Mouse (Mus musculus) left cerebral cortex, postnatal 4 days (tissue): ENCODE measurements around the gene Sec22a. TPM values are rescaled to one million over a fixed set of nuclear protein-coding genes. Genes with fewer than 3 reads are reported as not detected.
A peak's percentile ranks its signal among the peaks of the same experiment; 100 is the strongest.

Experiments used
- DNase-seq: peaks from one replicate; pipeline ENCODE4 v3.0.0-alpha.2; 2022
- intact Hi-C: fragments of 180-260 bp; cut with DNase I; formaldehyde crosslinking; loops from one replicate; pipeline ENCODE4 v1.15.1; 2025
- total RNA-seq, 2 experiments: library from RNA; stranded (reverse); gene quantifications; 2 replicates each; pipeline ENCODE4 v1.2.3; 2021

Sec22a gene
- total RNA-seq, 2 experiments from 2014 or later = 23.3 to 23.5 TPM

GRCm38 (mm10) chr16:35311586-35311985 lies 52.1 kb downstream of the Sec22a start:
- DNase-seq = no peak
- intact Hi-C loops = no loop called here

GRCm38 (mm10) chr16:35310551-35311110 lies 53.1 kb downstream of the Sec22a start:
- DNase-seq = no peak
- intact Hi-C loops = no loop called here

DNA sequence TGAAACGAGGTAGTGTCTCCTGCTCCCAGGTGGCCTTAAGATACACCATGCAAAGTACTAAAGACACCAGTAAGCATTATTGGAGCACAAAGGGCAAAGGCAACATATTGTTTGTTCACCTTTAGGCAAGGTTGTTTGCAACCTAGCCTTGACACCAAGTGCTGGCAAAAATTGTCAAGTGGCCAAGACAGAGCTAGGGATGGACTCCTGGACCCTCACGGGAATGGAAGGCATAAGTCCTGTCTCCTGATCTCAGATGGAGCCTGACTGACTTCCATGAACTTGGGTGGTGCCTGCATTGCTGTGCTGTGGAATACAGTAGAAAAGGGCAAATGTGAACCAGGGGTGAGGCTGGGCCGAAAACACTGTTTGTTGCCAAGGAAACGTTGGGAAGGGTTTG lies 54.1 kb downstream of the Sec22a start:
- intact Hi-C loops = no loop called here
- no peak for DNase-seq

GRCm38 (mm10) chr16:35308486-35309143 lies 55.1 kb downstream of the Sec22a start:
- no peak for DNase-seq
- intact Hi-C loops = no loop called here

GRCm38 (mm10) chr16:35308016-35308415 lies 55.7 kb downstream of the Sec22a start:
- no peak for DNase-seq
- intact Hi-C loops = no loop called here

- DNase-seq = no peak
Measured at GRCm38 (mm10) chr16:35307331-35307730, 56.4 kb downstream of the Sec22a start.

DNA sequence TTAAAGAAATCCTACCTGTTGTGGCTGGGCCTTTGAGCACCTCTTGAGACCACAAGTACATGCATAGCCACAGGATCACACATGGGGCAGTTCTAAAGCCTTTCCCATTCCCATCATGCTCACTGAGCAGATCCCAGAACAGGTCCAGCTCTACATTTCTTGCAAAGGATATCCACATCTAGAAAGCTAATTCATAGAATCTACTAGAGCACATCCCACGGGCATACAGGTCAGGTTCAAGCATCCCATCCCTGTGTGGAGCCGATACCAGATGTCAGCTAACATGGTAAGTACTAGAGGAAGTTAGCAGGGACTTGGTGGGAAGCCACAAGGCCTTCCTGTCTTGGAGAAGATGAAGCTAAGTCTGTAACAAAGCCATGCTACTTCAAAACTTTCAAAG lies 57.1 kb downstream of the Sec22a start:
- no peak for DNase-seq

More at GRCm38 (mm10) chr16:35307331-35307730, 56.4 kb downstream of the Sec22a start:
- intact Hi-C loops = no loop called here

DNA sequence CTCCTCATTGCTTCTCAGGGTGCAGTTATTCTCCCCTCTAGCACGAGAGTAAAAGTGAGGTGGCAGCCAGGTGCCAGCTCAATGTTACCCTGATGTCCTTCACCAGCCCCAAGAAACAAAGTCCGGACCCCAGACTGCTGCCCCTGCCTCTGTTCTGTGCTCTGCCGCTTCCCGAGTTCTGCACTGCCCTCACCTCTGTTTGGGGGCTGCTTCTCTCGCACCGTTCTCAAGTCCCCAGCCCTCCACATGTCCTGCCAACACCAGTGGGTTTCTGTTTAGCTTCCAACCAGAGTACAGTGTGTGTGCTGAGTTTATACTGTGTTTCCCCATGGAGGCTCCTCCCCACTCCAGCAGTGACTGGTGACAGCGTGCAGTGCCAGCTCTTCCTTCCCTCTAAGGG lies 58.5 kb downstream of the Sec22a start:
- intact Hi-C loops = no loop called here
- no peak for DNase-seq

More for the DNA sequence above, 57.1 kb downstream of the Sec22a start:
- intact Hi-C loops = no loop called here

GRCm38 (mm10) chr16:35304416-35304815 lies 59.3 kb downstream of the Sec22a start:
- intact Hi-C loops = no loop called here
- DNase-seq = no peak

DNA sequence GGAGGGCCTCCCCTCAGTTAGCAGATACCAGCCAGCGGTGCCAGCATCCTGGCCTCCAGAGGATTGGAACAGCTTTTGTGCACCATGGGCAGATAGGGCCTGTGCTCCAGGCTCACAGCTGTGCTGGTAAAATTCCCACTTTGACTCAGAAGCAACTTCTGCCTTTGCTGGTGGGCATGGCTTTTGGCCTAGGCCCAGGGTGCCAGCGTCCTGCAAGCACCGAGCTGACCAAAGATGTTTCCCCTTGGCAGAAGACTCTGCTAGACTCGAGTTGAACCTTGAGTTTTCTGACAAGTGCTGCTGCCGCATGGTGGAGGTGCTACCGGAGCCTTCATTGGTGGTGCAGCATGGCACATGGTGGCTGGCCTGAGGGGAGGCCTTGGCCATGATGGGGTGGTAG lies 60.0 kb downstream of the Sec22a start:
- intact Hi-C loops = no loop called here

GRCm38 (mm10) chr16:35302441-35303280 lies 61.1 kb downstream of the Sec22a start:
- no peak for DNase-seq
- intact Hi-C loops = no loop called here

More for the DNA sequence above, 60.0 kb downstream of the Sec22a start:
- DNase-seq = no peak

DNA sequence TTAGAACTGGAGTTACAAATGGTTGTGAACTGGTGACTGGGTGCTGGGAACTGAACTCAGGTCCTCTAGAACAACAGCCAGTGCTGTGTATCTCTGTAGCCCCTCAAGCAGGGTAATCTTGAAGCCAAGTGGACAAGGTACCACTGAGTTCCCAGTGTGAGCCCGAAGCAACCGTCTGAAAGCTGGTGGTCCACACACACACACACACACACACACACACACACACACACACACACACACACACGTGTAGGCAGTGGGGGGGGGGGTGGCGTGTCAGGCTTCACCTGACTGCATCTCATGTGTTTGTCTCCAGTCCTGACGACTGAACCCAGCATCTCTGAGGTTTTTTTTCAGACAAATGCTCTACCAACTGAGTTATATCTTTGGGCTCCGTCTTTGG lies 63.6 kb downstream of the Sec22a start:
- intact Hi-C loops = no loop called here
- DNase-seq = no peak

DNA sequence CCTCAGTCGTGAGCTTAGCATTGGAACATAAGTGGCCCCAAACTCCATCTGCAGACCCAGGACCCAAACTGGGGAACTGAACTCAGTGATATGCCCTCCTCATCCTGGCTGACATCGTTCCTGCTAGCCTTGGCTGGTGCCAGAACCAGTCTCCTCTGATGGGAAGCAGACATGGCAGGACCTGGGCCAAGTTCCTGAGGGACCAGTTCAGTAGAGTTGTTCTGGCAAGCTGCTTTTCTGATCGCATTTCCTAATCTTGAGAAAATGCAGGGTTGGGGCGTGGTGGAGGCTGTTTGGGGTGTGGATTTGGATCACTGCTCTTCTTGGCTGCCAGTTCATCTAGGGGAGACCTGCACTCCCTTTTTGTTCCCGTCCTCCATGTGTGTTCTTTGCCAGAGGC lies 65.9 kb downstream of the Sec22a start:
- intact Hi-C loops = no loop called here
- DNase-seq = no peak

- intact Hi-C loops = no loop called here
- no peak for DNase-seq
Measured at GRCm38 (mm10) chr16:35287244-35287643, 76.5 kb downstream of the Sec22a start.

DNA sequence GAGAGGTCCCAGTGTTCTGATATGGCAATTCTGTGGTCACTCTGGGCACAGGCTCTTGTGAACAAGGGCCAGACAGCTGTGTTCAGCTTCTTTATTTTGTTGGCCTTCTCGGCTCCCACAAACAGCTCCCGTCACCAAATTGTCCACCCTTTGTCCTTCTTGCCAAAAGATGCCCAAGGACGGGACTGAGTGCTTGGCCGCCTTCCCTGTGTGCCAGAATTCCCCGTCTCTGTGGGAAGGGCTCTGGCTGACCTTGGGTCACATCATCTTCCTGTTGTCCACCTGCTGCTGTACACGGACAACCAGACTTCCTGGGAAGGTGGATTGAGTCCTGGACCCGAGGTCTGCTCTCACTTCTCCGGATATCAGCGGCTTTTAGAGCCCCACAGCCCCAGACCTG lies 77.9 kb downstream of the Sec22a start:
- no peak for DNase-seq

GRCm38 (mm10) chr16:35282456-35282855 lies 81.3 kb downstream of the Sec22a start:
- intact Hi-C loops = no loop called here
- no peak for DNase-seq

More for the DNA sequence above, 77.9 kb downstream of the Sec22a start:
- intact Hi-C loops = no loop called here

GRCm38 (mm10) chr16:35278166-35278565 lies 85.6 kb downstream of the Sec22a start:
- intact Hi-C loops = no loop called here

GRCm38 (mm10) chr16:35272417-35272816 lies 91.3 kb downstream of the Sec22a start:
- intact Hi-C loops = loop anchor here (5.0 kb wide), 1 partner anchor 205 kb away; no protein-coding TSS in a partner anchor
- no peak for DNase-seq

More at GRCm38 (mm10) chr16:35278166-35278565, 85.6 kb downstream of the Sec22a start:
- no peak for DNase-seq

DNA sequence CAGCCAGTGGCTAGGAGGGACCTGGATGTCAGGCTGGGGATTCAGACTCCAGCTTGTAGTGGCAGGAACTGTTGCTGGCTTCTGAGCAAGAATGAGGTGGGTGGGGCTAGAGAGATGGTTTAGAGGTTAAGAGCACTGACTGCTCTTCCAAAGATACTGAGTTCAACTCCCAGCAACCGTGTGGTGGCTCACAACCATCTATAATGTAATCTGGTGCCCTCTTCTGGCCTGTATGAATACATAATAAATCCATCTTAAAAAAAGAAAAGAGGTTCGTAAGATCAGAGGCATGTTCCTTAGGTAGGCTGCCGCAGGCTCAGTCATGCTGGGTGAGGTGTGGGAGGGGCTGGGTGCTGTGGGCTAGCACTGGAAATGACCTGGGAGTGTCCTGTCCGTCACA lies 92.1 kb downstream of the Sec22a start:
- no peak for DNase-seq
- intact Hi-C loops = loop anchor here (2.0 to 5.0 kb wide), 3 partner anchors 117 to 204 kb away; partner anchors contain the start of gene Adcy5

DNA sequence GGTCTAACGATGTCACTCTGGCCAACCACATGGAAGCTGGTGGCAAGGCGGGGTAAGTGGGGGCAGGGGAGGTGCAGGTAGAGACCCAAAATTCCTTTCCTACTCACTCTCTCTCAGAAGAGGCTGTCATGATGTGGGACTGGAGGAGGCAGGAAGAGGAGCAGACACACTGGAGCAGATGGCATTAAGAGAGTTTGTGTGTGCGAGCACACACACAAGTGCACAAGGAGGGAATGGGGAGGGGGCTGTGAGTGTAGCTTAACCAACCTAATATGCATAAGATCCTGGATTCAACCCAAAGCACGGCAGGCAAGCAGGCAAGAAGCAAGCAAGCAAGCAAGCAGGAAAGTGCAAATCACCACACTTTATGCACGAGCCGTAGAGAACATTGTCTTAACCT lies 92.8 kb downstream of the Sec22a start:
- DNase-seq = no peak
- intact Hi-C loops = loop anchor here (2.0 to 5.0 kb wide), 3 partner anchors 116 to 204 kb away; partner anchors contain the start of gene Adcy5

DNA sequence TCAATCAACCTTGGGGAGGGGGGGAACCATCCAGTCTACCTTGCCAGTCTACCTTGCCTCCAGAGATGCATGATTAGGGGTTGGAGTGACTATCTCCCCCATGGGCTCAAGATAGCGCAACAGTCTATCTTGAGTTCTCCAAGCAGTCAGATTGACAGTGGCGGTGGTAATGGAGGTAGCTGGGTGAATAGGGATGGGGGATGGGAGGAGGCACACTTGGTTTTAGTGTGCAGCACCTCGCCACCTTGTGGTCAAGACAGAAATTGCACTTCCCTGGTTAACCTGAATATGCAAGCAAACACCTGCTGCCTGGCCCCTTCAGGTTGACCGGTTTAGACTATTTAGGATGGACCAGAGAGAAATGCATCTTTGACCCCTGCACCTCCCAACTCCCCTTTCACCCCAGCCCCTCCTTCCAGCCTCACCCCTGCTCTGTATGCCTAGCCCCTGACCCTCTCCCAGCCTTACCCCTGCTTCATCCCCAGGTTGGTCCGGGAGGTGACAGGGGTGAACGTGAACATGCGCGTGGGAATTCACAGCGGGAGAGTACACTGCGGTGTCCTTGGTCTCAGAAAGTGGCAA lies 93.3 kb downstream of the Sec22a start:
- peak; percentile 93 for DNase-seq
- intact Hi-C loops = loop anchor here (2.0 to 5.0 kb wide), 3 partner anchors 116 to 203 kb away; partner anchors contain the start of gene Adcy5
